Mouse (Mus musculus) left cerebral cortex, postnatal 36 days (tissue): ENCODE measurements at regions not wholly inside any gene's neighbourhood (a gene's known extent, or its start where the extent isn't known, plus 50 kb on each side); places are given as distances from the start of the nearest gene placed in this dataset.
"Not testable (repeated sequence)": the region's sequence is repeated elsewhere in the genome, so short reads cannot be mapped to it uniquely, and the experiment has no call there.

Experiments used
- DNase-seq, 2 experiments: peaks; one replicate each; pipeline ENCODE4 v3.0.0; 2021 to 2022; ENCODE audit warnings: low spot score in 2 of 2, mixed read lengths in 1 of 2
- intact Hi-C: fragments of 180-260 bp; cut with DNase I; formaldehyde crosslinking; loops from one replicate; pipeline ENCODE4 v1.15.1; 2025

GRCm38 (mm10) chr15:11505076-11505639 is 105.7 kb upstream of the Tars start:
- intact Hi-C loops = no loop called here
- DNase-seq = no peak

- DNase-seq = no peak
- intact Hi-C loops = no loop called here
Measured at GRCm38 (mm10) chr15:11496436-11496835, 97.0 kb upstream of the Tars start.

GRCm38 (mm10) chr15:11489116-11489515 is 89.7 kb upstream of the Tars start:
- intact Hi-C loops = no loop called here

DNA sequence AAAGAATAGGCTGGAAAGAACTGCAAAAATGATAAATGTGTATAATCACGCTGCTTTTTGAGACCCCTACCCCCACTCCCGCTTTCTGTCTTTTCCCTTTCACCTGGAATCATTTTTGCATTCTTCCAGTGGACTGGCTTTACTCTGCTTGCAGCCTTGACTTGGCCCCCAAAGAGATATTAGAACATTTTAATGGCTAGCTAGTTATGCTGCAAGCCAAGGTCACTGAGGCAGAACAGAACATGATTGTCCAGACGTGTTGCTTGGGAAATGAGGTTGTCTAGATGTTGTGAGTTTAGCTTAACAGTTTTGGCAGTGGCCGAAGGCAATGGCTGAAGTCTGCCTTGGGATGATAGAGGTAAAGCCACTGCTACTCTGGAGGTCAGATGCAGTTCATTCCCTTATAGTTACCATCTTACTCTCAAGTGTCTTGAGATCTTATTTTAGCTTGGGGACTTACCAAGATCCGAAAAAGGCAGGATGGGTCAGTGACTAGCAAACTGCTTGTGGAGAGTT is 87.9 kb upstream of the Tars start:
- DNase-seq = no peak
- intact Hi-C loops = no loop called here

More at GRCm38 (mm10) chr15:11489116-11489515, 89.7 kb upstream of the Tars start:
- DNase-seq = no peak

DNA sequence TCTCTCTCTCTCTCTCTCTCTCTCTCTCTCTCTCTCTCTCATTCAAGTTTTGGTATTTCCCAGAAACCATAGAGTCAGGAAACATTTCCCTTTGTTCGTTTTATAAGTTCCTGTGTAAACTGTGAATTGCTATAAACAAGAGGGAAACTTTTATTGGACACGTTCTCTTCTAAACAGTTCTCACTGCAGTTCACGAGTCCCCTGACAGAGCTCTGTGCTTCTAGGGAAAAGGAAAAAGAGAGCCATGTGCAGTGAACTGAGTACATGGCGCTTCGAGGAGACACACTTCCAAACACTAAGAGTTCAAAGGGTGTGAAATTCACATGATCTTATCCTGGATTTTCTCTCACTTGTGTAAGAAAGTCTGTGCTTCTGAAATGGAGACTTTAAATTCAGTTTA is 84.5 kb upstream of the Tars start:
- intact Hi-C loops = no loop called here
- DNase-seq = no peak

DNA sequence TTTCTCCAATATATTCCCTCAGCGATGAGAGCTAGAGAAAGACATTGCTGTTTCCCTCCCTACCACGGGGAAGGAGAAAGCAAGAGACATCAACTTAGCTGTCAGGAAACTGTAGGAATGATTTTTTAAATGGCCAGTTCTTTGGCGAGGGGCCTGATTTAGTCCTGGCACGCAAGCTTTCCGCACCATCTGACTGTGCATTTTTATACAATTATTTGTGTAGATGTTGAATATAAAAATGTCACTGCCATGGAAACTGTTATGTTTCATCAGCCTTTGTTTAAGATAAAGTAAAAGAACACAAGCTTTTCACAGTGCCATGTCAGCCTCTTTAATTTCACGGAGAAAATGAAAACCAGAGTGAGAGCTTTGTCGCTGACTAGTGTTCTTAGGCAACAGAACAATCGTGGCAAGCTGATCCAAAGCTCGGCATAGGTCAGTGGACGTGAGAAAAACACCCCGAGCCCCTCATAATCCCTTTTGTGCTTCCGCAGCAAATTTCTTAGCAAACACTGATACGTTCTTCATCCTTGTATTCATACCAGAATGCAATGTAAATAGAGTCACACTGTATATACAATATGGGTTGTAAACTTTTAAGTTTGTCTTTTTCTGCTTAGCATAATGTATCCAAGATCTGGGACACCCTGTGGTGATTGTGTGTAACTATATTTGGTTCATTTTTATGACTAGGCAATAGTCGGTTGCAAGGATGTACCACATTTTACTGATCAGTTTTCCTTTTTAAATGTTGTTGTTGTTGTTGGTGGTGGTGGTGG is 79.9 kb upstream of the Tars start:
- intact Hi-C loops = no loop called here
- peak; percentile 6 to 12 for DNase-seq

GRCm38 (mm10) chr15:11476248-11476647 is 76.8 kb upstream of the Tars start:
- DNase-seq = no peak
- intact Hi-C loops = no loop called here

GRCm38 (mm10) chr15:11463341-11463740 is 63.9 kb upstream of the Tars start:
- intact Hi-C loops = no loop called here
- DNase-seq = no peak

GRCm38 (mm10) chr15:11461575-11461974 is 62.1 kb upstream of the Tars start:
- DNase-seq, intact Hi-C loops: not testable (repeated sequence)

DNA sequence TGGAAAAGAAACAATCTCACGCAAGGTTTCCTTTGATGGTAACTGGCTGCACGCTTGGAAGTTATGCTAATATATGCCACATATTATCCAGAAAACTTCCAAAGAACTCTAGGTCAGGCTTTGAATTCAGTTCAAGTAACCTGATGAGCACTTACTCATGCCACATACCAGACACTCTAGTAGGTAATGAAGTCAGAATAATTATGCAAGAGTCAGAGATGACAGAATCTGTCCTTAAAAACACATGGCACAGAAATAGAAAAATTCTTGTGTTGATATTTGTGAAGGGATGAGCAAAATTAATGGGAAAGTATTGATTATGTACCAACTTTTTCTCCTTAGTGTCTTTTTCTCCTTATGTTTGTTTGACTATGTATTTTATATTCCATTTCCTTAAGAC is 59.8 kb upstream of the Tars start:
- intact Hi-C loops = no loop called here
- DNase-seq = no peak

DNA sequence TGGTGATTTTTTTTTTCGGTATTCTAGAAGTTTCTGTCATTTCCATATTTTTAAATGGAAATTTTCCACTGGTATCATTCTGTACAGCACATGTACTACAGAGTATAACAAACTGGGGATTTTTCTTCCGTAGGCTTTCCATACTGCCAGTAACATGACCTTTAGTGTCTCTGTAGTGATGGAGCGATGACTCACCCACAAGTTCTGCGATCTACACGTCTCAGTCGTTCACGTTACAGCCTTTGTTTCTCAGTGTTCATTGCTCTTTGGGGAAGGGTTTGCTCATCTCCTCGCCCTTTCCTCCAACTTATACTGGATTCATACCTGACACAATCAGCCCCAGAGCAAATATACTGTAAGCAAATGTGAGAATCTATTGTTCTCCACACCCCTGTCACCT is 57.8 kb upstream of the Tars start:
- intact Hi-C loops = no loop called here
- DNase-seq = no peak

GRCm38 (mm10) chr15:11455982-11456381 is 56.5 kb upstream of the Tars start:
- intact Hi-C loops = no loop called here
- DNase-seq = no peak

DNA sequence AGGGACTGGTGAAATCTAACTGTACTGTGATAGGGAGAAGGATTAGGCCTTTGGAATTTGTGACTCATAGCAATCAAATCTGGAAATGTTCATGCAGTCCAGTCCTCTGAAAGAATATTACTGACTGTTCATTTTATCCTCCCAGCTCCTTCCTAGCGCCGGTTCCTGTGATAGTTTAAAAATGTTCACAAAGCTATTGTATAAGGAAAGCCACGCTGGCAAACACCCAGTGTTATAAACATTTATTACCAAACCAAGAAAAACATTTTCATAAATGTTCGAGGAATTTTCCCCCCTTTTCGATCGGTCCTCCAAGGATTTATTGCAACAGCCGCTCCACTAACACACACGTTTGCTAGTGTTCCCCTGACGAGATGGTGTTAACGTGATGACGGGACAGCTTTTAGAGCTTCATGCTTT is 55.9 kb upstream of the Tars start:
- no peak for DNase-seq
- intact Hi-C loops = no loop called here

- DNase-seq = no peak
- intact Hi-C loops = no loop called here
Measured at GRCm38 (mm10) chr15:11453997-11454396, 54.5 kb upstream of the Tars start.

DNA sequence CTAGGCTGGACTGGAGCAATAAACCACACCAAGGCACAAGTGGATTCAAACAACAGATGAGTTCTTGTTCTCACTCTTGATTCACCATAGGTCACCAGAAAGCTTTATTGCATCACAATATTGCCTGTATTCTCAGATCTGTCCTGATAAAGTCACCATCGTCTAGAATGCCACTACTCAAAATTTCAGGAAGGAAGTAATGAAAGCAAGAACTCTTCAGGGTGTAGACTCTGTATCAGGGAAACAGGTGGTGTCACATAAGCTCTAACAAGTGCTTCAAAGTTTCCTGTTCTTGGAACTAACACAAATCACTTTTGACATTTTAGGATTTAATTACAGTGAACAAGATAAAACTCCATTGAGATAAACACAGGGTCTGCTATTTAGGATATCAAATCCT is 52.2 kb upstream of the Tars start:
- intact Hi-C loops = no loop called here
- DNase-seq = no peak
